Mouse (Mus musculus) bone marrow, adult 2 months (tissue): Measurements from ENCODE around the gene Cxcr4. TPM values are rescaled to one million over a fixed set of nuclear protein-coding genes. Genes with fewer than 3 reads are reported as not detected.

Experiments
- H3K27ac ChIP-seq: fragments of 200-500 bp; 2 replicates; pipeline ENCODE4 v1.5.1; 2012; ENCODE audit warnings: low read depth, mild to moderate bottlenecking, control low read depth, inconsistent platforms, low read length; ENCODE audit not compliant: control insufficient read depth, poor library complexity, insufficient read depth
- H3K4me1 ChIP-seq: fragments of 200-500 bp; 2 replicates; pipeline ENCODE4 v1.6.1; 2011; ENCODE audit warnings: low read length; ENCODE audit not compliant: control insufficient read depth, insufficient read depth
- H3K4me3 ChIP-seq: fragments of 200-500 bp; replicated peaks from 2 replicates; pipeline ENCODE3; 2011; ENCODE audit warnings: mild to moderate bottlenecking, low read depth, low read length, control low read depth; ENCODE audit not compliant: control insufficient read depth
- CTCF ChIP-seq: fragments of 200-500 bp; IDR thresholded peaks from 2 replicates; pipeline ENCODE4 v1.5.1; 2011; ENCODE audit warnings: low read length, control low read depth; ENCODE audit not compliant: control insufficient read depth, insufficient read depth
- POLR2A ChIP-seq: fragments of 200-500 bp; IDR thresholded peaks from 2 replicates; pipeline ENCODE4 v1.6.1; 2011; ENCODE audit warnings: low read depth, mild to moderate bottlenecking, control low read depth, low read length, borderline replicate concordance; ENCODE audit not compliant: control insufficient read depth
- WGBS: fragments of 180-500 bp; shearing (Covaris S2); methylation state at CpG from one replicate; pipeline ENCODE4 v1.1.7; 2018; 5-methylcytosine and 5-hydroxymethylcytosine counted together
- polyA plus RNA-seq: library from polyadenylated mRNA; stranded (reverse); fragments of >200 nt; gene quantifications from 2 replicates; pipeline ENCODE4 v1.2.4, GENCODE M21; 2011; ENCODE audit warnings: low replicate concordance; ENCODE audit not compliant: missing spikeins, insufficient read depth, insufficient read length

The Cxcr4 gene
- polyA plus RNA-seq, 1 experiment, result 162 TPM

DNA sequence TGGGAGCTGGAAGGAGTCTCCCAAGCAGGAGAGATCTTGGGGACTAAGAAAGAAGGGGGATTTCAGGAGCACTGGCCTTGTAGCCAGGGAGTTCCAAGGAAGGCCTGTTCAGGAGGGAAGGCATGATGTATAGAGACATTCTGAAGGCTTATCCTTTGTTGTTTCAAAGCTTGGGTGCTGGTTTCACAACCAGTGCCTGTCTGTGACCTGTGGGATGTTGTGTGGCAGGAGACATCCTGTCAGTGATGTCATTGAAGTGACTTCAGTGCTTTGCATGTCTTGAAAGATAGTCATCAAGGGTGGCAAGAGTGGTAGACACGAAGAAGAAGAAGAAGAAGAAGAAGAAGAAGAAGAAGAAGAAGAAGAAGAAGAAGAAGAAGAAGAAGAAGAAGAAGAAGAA, 13.7 kb upstream of the Cxcr4 start:
- H3K27ac ChIP-seq, result peak overlapping the region; percentile 57
- WGBS, result 8% methylated on average over 1 of the region's 1 CpGs
- peaks cover 16% of the 10 kb centered on the region for H3K4me1 ChIP-seq
- TF ChIP-seq POLR2A (no peak), CTCF (no peak)
- no peak overlapping the region for H3K4me3 ChIP-seq

DNA sequence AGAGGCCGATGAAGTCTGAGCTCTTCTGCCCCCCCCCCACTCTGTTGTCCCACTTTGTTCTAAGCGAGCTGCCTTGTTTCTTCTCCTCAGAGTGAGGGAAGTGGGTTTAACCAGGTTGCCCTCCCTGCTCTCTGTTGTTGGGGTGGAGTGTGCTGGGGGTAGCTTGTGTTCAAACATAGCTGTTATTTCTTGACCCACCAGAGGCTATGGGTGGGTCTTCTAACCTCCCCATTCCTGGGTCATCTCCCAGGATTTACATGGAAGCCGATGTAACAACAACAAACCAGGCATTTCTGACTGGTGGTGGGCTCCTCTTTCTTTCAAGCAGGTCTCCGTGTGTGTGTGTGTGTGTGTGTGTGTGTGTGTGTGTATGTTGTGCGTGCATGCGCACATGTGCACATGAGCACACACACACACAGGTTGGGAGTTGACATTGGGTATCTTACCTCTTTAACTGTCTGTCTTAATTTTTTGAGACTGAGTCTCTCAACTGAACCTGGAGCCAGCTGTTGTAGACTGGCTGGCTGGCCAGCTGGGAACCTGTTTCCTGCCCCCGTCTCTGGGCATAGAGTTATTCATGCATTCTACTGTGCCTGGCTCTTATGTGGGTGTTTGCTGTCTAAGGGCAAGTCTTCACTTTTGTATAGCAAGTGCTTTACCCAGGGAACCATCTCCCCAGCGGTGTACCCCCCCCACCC, 10.7 kb upstream of the Cxcr4 start:
- 67% methylated on average over 8 of the region's 8 CpGs for WGBS
- H3K4me3 ChIP-seq, result no peak overlapping the region
- peak overlapping the region; percentile 87 for H3K27ac ChIP-seq
- H3K4me1 ChIP-seq, result peaks cover 18% of the 10 kb centered on the region
- TF ChIP-seq CTCF, result no peak
- no peak for TF ChIP-seq POLR2A

DNA sequence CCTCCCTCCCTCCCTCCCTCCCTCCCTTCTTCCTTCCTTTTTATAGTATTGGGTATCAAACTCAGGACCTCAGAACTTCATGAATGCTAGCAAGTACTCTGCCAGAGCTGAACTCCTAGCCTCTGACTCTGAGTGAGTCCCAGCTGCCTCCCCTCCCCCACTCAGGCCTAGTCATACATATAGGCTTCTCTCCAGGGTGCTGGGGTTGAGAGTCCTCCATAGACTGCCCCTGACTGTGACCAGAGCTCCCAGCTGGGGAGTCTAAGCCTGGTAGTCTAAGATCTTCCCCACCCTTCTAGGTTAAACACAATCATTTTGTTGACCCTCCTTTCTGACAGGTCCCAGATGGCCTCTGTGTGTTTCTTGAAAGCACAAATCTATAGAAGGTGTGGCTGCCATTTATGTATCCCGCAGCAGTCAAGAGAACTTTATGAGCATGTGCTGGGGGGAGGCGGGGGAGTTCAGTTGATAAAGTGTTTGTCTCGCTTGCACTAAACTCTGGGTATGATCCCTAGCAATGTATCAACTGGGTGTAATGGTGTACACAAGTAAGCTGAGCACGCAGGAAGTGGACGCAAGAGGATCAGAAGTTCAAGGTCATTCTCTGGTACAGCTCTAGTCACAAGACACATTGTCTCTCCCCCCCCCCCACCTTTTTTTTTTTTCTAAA, 10.1 kb upstream of the Cxcr4 start:
- H3K27ac ChIP-seq, result peak overlapping the region; percentile 74
- WGBS, result 78% methylated on average over 5 of the region's 5 CpGs
- no peak for TF ChIP-seq POLR2A
- TF ChIP-seq CTCF, result no peak

DNA sequence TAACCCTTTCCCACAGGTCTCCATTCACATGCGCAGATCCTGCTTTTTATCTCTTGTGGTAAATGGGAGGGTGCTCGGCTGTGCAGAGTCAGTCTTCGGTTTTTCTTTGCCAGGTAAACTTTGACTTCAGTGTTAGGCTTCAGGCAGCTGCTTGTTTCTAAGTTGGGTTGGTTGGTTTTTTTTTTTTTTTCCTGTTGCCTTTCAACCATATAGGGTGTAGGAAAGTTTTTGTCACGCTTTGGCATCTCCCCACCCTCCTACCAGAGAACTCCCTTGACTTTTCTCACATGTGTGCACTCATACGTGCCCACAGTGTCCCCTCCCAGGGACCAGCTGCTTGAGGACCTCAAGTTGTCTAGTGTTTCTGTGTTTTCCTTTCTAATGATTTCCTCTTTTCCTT, 9.2 kb upstream of the Cxcr4 start:
- TF ChIP-seq CTCF (no peak), POLR2A (no peak)
- H3K4me3 ChIP-seq, result no peak overlapping the region
- H3K27ac ChIP-seq, result peak overlapping the region; percentile 82
- peaks cover 16% of the 10 kb centered on the region for H3K4me1 ChIP-seq
- WGBS, result 46% methylated on average over 5 of the region's 5 CpGs

More for the DNA sequence above, 10.1 kb upstream of the Cxcr4 start:
- H3K4me1 ChIP-seq, result peaks cover 20% of the 10 kb centered on the region
- no peak overlapping the region for H3K4me3 ChIP-seq

DNA sequence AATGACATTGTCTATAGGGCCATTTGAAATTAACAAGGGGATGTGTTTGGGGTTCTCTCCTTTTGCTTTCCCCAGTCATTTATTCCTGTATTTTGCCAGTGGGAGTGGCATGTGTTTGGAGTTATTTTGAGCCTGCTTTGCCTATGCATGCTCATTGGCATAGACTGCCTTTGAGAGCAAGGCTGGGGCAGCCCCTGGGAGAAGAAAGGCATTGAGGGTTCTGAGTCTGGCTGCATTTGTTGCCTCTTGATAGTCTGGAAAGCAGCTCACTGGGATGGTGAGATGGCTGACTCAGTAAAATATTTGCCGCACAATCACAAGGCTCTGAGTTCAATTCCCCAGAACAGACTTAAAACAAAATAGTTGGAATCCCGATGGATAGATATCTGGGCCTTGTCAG, 8.5 kb upstream of the Cxcr4 start:
- 86% methylated on average over 2 of the region's 2 CpGs for WGBS
- Histone ChIP-seq H3K4me3 (no peak overlapping the region), H3K4me1 (peaks cover 13% of the 10 kb centered on the region), H3K27ac (no peak overlapping the region)
- TF ChIP-seq POLR2A, result no peak
- TF ChIP-seq CTCF, result no peak

DNA sequence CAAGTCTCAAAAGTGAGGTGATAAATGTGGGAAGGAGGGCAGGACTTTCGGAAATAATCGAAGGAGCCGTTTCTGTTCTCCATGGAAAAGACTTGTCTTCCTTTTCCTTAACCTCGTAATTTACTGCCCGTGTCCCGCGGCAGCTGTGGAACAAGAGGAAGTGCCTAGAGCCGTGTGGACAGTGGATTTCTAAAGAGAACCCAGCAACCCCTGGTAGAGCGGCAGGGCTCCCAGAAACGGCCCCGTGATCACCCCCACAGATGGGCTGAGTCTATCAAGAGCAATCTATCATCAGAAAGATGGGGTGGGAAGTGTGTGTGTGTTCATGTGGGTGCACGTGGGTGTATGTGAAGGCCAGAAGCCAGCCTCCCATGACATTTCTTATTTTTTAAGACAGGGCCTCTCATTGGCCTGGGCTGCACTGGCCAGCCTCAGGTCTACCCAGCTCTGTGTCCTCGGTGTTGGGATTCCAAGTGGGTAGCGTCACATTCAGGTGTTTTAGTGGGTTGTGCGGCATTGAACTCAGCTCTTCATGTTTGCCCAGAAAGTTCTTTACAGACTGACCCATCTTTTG, 5.2 kb upstream of the Cxcr4 start:
- 34% methylated on average over 15 of the region's 15 CpGs for WGBS
- Histone ChIP-seq H3K27ac (peak overlapping the region; percentile 15; the same call in 1 of the 2 replicates), H3K4me3 (no peak overlapping the region), H3K4me1 (peaks cover 10% of the 10 kb centered on the region)
- TF ChIP-seq POLR2A, result no peak
- TF ChIP-seq CTCF, result no peak

DNA sequence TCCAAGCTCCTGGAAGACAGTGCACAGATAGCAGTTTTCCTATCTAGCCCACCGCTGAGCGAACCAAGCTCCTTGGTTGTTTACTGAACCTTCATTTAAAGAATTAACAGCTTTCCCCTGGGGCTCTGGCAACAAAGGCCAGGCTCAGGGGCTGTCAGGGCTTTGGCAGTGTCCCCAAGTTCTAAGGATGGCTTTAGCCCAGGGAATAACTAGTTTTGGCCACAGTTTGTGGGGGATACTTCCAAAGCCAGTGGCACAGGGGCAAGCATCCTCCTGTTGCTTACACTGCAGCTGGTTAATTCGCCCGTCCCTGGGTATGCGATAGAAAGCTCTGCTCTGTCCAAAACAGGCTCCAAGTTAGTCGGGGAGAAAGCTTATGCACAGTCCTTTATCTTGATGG, 3.4 kb upstream of the Cxcr4 start:
- TF ChIP-seq CTCF (no peak), POLR2A (no peak)
- no peak overlapping the region for H3K4me3 ChIP-seq
- 78% methylated on average over 6 of the region's 6 CpGs for WGBS
- H3K27ac ChIP-seq, result no peak overlapping the region
- H3K4me1 ChIP-seq, result peaks cover 7% of the 10 kb centered on the region; the same call in 1 of the 2 replicates

DNA sequence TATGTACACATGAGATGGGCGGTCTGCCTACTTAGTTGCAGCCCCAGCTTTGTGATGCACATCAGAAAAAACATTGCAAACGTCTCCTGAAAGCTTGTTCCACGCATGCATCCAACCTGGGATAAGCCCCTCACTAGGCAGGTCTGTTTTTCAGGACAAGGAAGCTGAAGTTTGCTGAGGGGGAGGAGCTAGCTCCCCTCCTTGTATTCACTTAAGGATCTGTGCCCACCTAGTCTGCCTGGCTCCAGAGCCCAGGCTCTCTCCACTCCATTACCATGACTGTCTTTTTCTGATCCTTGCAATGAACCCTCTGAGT, 3.0 kb upstream of the Cxcr4 start:
- H3K27ac ChIP-seq, result no peak overlapping the region
- H3K4me3 ChIP-seq, result no peak overlapping the region
- TF ChIP-seq POLR2A, result no peak
- no peak for TF ChIP-seq CTCF
- peaks cover 7% of the 10 kb centered on the region; the same call in 1 of the 2 replicates for H3K4me1 ChIP-seq
- 81% methylated on average over 3 of the region's 3 CpGs for WGBS
